Mouse (Mus musculus) CH12.LX (cell line): ENCODE results near the gene Sds. TPM values are rescaled to one million over a fixed set of nuclear protein-coding genes. Genes with fewer than 3 reads are reported as not detected.

ENCODE experiments used
- DNase-seq: peaks from one replicate; pipeline ENCODE4 v3.0.0-alpha.2; 2013; ENCODE audit errors: extremely low read depth
- H3K27ac ChIP-seq: 2 replicates; pipeline ENCODE4 v1.5.1; 2012; ENCODE audit warnings: low read depth, mild to moderate bottlenecking, control low read depth, moderate library complexity; ENCODE audit not compliant: insufficient read depth
- H3K27me3 ChIP-seq: replicated peaks from 2 replicates; pipeline ENCODE3; 2012; ENCODE audit warnings: inconsistent platforms
- H3K36me3 ChIP-seq, 2 experiments: replicated peaks in 1 of 2; 2 replicates each; pipeline versions ENCODE3 to v1.6.1; 2012; ENCODE audit warnings: inconsistent platforms in 1 of 2, low read length in 1 of 2, mild to moderate bottlenecking in 1 of 2, mixed read lengths in 1 of 2, moderate library complexity in 1 of 2; ENCODE audit not compliant: control insufficient read depth in 1 of 2, insufficient read depth in 1 of 2
- H3K4me1 ChIP-seq, 2 experiments: 2 replicates each; pipeline ENCODE4 v1.6.1; 2012; ENCODE audit warnings: inconsistent platforms in 1 of 2, moderate library complexity in 1 of 2; ENCODE audit not compliant: insufficient read depth in 2 of 2, control insufficient read depth in 1 of 2
- H3K4me2 ChIP-seq: 2 replicates; pipeline ENCODE4 v1.6.1; 2012; ENCODE audit warnings: low read depth, mild to moderate bottlenecking, control low read depth; ENCODE audit not compliant: poor library complexity, insufficient read depth, severe bottlenecking
- H3K4me3 ChIP-seq, 3 experiments: fragments of 150-350 bp in 1 of 3; sonication (generic) in 1 of 3; replicated peaks in 1 of 3; 2 replicates each; pipeline versions ENCODE3 to v1.5.1; 2011 to 2012; ENCODE audit warnings: low read depth in 2 of 3, low read length in 2 of 3, mild to moderate bottlenecking in 2 of 3, moderate library complexity in 2 of 3, control low read depth in 1 of 3, improper control_type of control experiment in 1 of 3, inconsistent platforms in 1 of 3, mixed read lengths in 1 of 3; ENCODE audit not compliant: poor library complexity in 1 of 3
- H3K79me2 ChIP-seq: replicated peaks from 2 replicates; pipeline ENCODE4 v1.6.1; 2012; ENCODE audit warnings: mild to moderate bottlenecking, moderate library complexity; ENCODE audit not compliant: control insufficient read depth, poor library complexity, insufficient read depth, severe bottlenecking; ENCODE audit errors: extremely low read depth
- H3K9ac ChIP-seq: 2 replicates; pipeline ENCODE4 v1.6.1; 2012; ENCODE audit warnings: low read depth, mild to moderate bottlenecking, control low read depth, moderate library complexity; ENCODE audit not compliant: insufficient read depth
- H3K9me3 ChIP-seq: replicated peaks from 2 replicates; pipeline ENCODE3; 2012; ENCODE audit warnings: low read length, inconsistent platforms, mixed read lengths
- BHLHE40 ChIP-seq: IDR thresholded peaks from 2 replicates; pipeline ENCODE4 v1.6.1; 2011; ENCODE audit warnings: mild to moderate bottlenecking, low read depth, low read length, improper control_type of control experiment
- CHD2 ChIP-seq: IDR thresholded peaks from 2 replicates; pipeline ENCODE4 v1.6.1; 2011; ENCODE audit warnings: low read length, improper control_type of control experiment
- E2F4 ChIP-seq: IDR thresholded peaks from 2 replicates; pipeline ENCODE4 v1.6.1; 2011; ENCODE audit warnings: low read depth, low read length, improper control_type of control experiment; ENCODE audit not compliant: insufficient replicate concordance
- ELF1 ChIP-seq: IDR thresholded peaks from 2 replicates; pipeline ENCODE4 v1.6.1; 2014; ENCODE audit warnings: low read depth, mild to moderate bottlenecking, inconsistent platforms, low read length, improper control_type of control experiment
- EP300 ChIP-seq: IDR thresholded peaks from 2 replicates; pipeline ENCODE4 v1.6.1; 2011; ENCODE audit warnings: low read length, improper control_type of control experiment
- ETS1 ChIP-seq: conservative IDR thresholded peaks from 2 replicates; pipeline ENCODE4 v1.6.1; 2012; ENCODE audit warnings: low read depth, mild to moderate bottlenecking, inconsistent platforms, low read length, improper control_type of control experiment, moderate library complexity
- IRF4 ChIP-seq: IDR thresholded peaks from 2 replicates; pipeline ENCODE4 v1.6.1; 2014; ENCODE audit warnings: low read depth, mild to moderate bottlenecking, inconsistent platforms, low read length, improper control_type of control experiment
- JUN ChIP-seq: IDR thresholded peaks from 2 replicates; pipeline ENCODE4 v1.6.1; 2011; ENCODE audit warnings: low read depth, mild to moderate bottlenecking, low read length, improper control_type of control experiment, moderate library complexity; ENCODE audit not compliant: insufficient read depth
- MAFK ChIP-seq: IDR thresholded peaks from 2 replicates; pipeline ENCODE4 v1.6.1; 2011; ENCODE audit warnings: low read length, improper control_type of control experiment; ENCODE audit not compliant: insufficient replicate concordance
- MAZ ChIP-seq: IDR thresholded peaks from 2 replicates; pipeline ENCODE4 v1.6.1; 2012; ENCODE audit warnings: low read depth, mild to moderate bottlenecking, inconsistent platforms, low read length, improper control_type of control experiment, moderate library complexity
- MEF2A ChIP-seq: IDR thresholded peaks from 2 replicates; pipeline ENCODE4 v1.6.1; 2014; ENCODE audit warnings: low read depth, mild to moderate bottlenecking, inconsistent platforms, low read length, improper control_type of control experiment, borderline replicate concordance
- MXI1 ChIP-seq: IDR thresholded peaks from 2 replicates; pipeline ENCODE4 v1.6.1; 2011; ENCODE audit warnings: mild to moderate bottlenecking, low read depth, low read length, improper control_type of control experiment
- MYC ChIP-seq: IDR thresholded peaks from 2 replicates; pipeline ENCODE4 v1.6.1; 2011; ENCODE audit warnings: low read depth, mild to moderate bottlenecking, improper control_type of control experiment, low read length
- NELFE ChIP-seq: IDR thresholded peaks from 2 replicates; pipeline ENCODE4 v1.6.1; 2011; ENCODE audit warnings: low read depth, low read length, improper control_type of control experiment
- PAX5 ChIP-seq: IDR thresholded peaks from 2 replicates; pipeline ENCODE4 v1.6.1; 2012; ENCODE audit warnings: low read length, inconsistent platforms, mixed read lengths
- POLR2A ChIP-seq: IDR thresholded peaks from 2 replicates; pipeline ENCODE4 v1.6.1; 2011; ENCODE audit warnings: low read depth, mild to moderate bottlenecking, improper control_type of control experiment, low read length
- POLR2AphosphoS2 ChIP-seq: IDR thresholded peaks from 2 replicates; pipeline ENCODE4 v1.6.1; 2011; ENCODE audit warnings: low read depth, low read length, improper control_type of control experiment
- RCOR1 ChIP-seq: conservative IDR thresholded peaks from 2 replicates; pipeline ENCODE4 v1.6.1; 2012; ENCODE audit warnings: low read depth, mild to moderate bottlenecking, inconsistent platforms, low read length, improper control_type of control experiment
- SIN3A ChIP-seq: IDR thresholded peaks from 2 replicates; pipeline ENCODE4 v1.6.1; 2012; ENCODE audit warnings: low read length, improper control_type of control experiment, inconsistent platforms
- TBP ChIP-seq: conservative IDR thresholded peaks from 2 replicates; pipeline ENCODE4 v1.6.1; 2011; ENCODE audit warnings: low read depth, low read length, improper control_type of control experiment
- TCF12 ChIP-seq: IDR thresholded peaks from 2 replicates; pipeline ENCODE4 v1.6.1; 2014; ENCODE audit warnings: low read depth, mild to moderate bottlenecking, inconsistent platforms, low read length, improper control_type of control experiment
- USF1 ChIP-seq: IDR thresholded peaks from 2 replicates; pipeline ENCODE4 v1.6.1; 2014; ENCODE audit warnings: low read depth, mild to moderate bottlenecking, inconsistent platforms, low read length, improper control_type of control experiment
- USF2 ChIP-seq: conservative IDR thresholded peaks from 2 replicates; pipeline ENCODE4 v1.6.1; 2011; ENCODE audit warnings: low read depth, low read length, improper control_type of control experiment
- ZMIZ1 ChIP-seq: IDR thresholded peaks from 2 replicates; pipeline ENCODE4 v1.6.1; 2012; ENCODE audit warnings: low read depth, mild to moderate bottlenecking, inconsistent platforms, low read length, improper control_type of control experiment
- ZNF384 ChIP-seq: IDR thresholded peaks from 2 replicates; pipeline ENCODE4 v1.6.1; 2012; ENCODE audit warnings: low read depth, low read length, improper control_type of control experiment, inconsistent platforms
- dilution Hi-C: fragments of 300-500 bp; cut with MboI; formaldehyde crosslinking; loops from 2 replicates; pipeline ENCODE4 v1.14.3; 2020; ENCODE audit warnings: low sequenced_read_pairs; ENCODE audit not compliant: extremely low pct_unique_long_range_greater_than_20kb, extremely low pct_ligation_motif_present
- in situ Hi-C: fragments of 300-500 bp; cut with MboI; formaldehyde crosslinking; loops from 3 replicates; pipeline ENCODE4 v1.14.3; 2019; ENCODE audit warnings: low sequenced_read_pairs, low pct_ligation_motif_present, low pct_unique_long_range_greater_than_20kb, mixed read lengths
- polyA plus RNA-seq: library from polyadenylated mRNA; unstranded; fragments of >175 nt; gene quantifications from 2 replicates; pipeline ENCODE4 v1.2.1, GENCODE M21; 2012; ENCODE audit warnings: low read depth; ENCODE audit not compliant: insufficient read length
- total RNA-seq, 2 experiments: library from RNA; depleted of rRNA; stranded (reverse); fragments of 300-350 nt in 1 of 2; fragments of >200 nt in 1 of 2; gene quantifications; 2 replicates each; pipeline ENCODE4 v1.2.3; 2012 to 2014

The Sds gene
- total and polyA plus RNA-seq, 3 experiments = 0.76 TPM; not detected in 2

- Histone ChIP-seq H3K9ac (peak overlapping the region; percentile 87), H3K79me2 (peaks cover 12% of the 10 kb centered on the region), H3K36me3 (peaks cover 12 to 23% of the 10 kb centered on the region in 2 experiments), H3K9me3 (no peaks in the 10 kb centered on the region), H3K4me1 (peaks cover 11 to 57% of the 10 kb centered on the region in 2 experiments), H3K4me3 (peak overlapping the region; percentile 85 to 89 (median 87))
- in situ Hi-C loops = loop anchor here (25.0 kb wide), 1 partner anchor 210 kb away; the partner anchor contains the start of gene Dtx1
- dilution Hi-C loops = no loop called here
- no peak for DNase-seq
- TF ChIP-seq POLR2A (no peak), ZNF384 (no peak), TCF12 (peak; percentile 59; the same call in 1 of the 2 replicates), E2F4 (no peak)
- TF ChIP-seq, all 38 proteins: peak for 1
- peaks cover 12% of the 10 kb centered on the region for H3K27me3 ChIP-seq
- peak overlapping the region; percentile 89 for H3K4me2 ChIP-seq
- peak overlapping the region; percentile 29 for H3K27ac ChIP-seq
Measured at GRCm38 (mm10) chr5:120502675-120503143, 26.4 kb downstream of the Sds start.

DNA sequence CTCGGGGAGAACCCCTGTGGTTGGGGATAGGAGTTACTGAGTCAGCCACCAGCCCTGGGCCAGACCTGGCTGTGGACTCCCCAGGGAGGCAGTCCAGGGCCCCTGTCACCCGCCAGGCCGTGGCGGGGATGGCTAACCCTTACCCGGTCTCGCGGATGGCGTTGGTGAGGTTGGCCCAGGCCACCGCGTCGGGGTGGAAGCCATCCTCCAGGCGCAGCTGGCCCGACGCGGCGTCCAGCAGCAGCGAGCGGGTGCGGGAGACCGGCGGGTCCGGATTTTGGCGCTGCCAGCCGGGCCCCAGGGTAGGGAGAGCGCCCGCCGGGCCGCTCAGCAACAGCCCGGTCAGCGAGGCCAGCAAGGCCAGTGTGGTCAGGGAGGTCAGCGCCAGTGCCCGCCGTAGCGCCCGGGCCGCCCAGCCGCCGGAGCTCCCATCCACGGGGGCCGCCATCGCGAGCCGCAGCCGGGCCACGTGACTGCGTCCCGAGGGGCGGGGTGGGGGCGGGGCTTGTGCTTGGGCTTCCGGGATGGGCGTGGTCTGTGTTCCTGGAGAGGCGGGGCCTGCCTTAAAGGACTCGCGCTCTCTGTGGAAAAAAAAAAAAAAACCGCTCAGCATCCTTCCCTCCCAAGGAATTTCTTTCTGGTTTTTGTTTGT lies 26.9 kb downstream of the Sds start, which contains the start of gene Plbd2:
Plbd2 (minus strand) TSS at position 482 of the 652 bp plus-strand sequence.
- peak within 1 kb of the TSS; percentile 89 for H3K4me2 ChIP-seq
- dilution Hi-C loops = no loop called here
- H3K27ac ChIP-seq = peak within 1 kb of the TSS; percentile 48
- peaks cover 12% of the 10 kb centered on the region for H3K27me3 ChIP-seq
- in situ Hi-C loops = loop anchor here (25.0 kb wide), 1 partner anchor 209 kb away; the partner anchor contains the start of gene Dtx1
- DNase-seq = peak; percentile 81
- TF ChIP-seq MXI1 = peak; percentile 89
- TF ChIP-seq POLR2A = peak; percentile 81
- peak; percentile 68 for TF ChIP-seq BHLHE40
- TF ChIP-seq NELFE = peak; percentile 38; the same call in 1 of the 2 replicates
- 0 out of 2 replicates have a peak, but pooled peaks have one; percentile 18 for TF ChIP-seq MAZ
- no peak; the same call in 1 of the 2 replicates for TF ChIP-seq MYC
- peak; percentile 42; the same call in 1 of the 2 replicates for TF ChIP-seq MAFK
- TF ChIP-seq IRF4 = peak; percentile 76; the same call in 1 of the 2 replicates
- TF ChIP-seq ELF1 = peak; percentile 97
- TF ChIP-seq TCF12 = no peak
- peak; percentile 91 for TF ChIP-seq ETS1
- no peak for TF ChIP-seq RCOR1
- no peak; the same call in 1 of the 2 replicates for TF ChIP-seq POLR2AphosphoS2
- 0 out of 2 replicates have a peak, but pooled peaks have one; percentile 17 for TF ChIP-seq JUN
- peak; percentile 76; the same call in 1 of the 2 replicates for TF ChIP-seq SIN3A
- TF ChIP-seq EP300 = peak; percentile 72
- TF ChIP-seq ZMIZ1 = peak; percentile 51; the same call in 1 of the 2 replicates
- TF ChIP-seq MEF2A = peak; percentile 63; the same call in 1 of the 2 replicates
- no peak for TF ChIP-seq TBP
- peak; percentile 99 for TF ChIP-seq ZNF384
- no peak for TF ChIP-seq CHD2
- TF ChIP-seq USF2 = peak; percentile 75
- no peak for TF ChIP-seq PAX5
- TF ChIP-seq USF1 = peak; percentile 92
- no peaks in the 10 kb centered on the region for H3K9me3 ChIP-seq
- H3K36me3 ChIP-seq = peaks cover 9 to 19% of the 10 kb centered on the region in 2 experiments
- peaks cover 12% of the 10 kb centered on the region for H3K79me2 ChIP-seq
- H3K4me1 ChIP-seq = peaks cover 11 to 54% of the 10 kb centered on the region in 2 experiments
- H3K9ac ChIP-seq = peak within 1 kb of the TSS; percentile 87
- peak within 1 kb of the TSS; percentile 85 to 89 (median 87) for H3K4me3 ChIP-seq
